Mouse (Mus musculus) left cerebral cortex, adult 8-10 months (tissue): ENCODE measurements at regions not wholly inside any gene's neighbourhood (a gene's known extent, or its start where the extent isn't known, plus 50 kb on each side); places are given as distances from the start of the nearest gene placed in this dataset.

ENCODE experiments used
- DNase-seq, 2 experiments: peaks; one replicate each; pipeline ENCODE4 v3.0.0; 2022; ENCODE audit warnings: low spot score in 2 of 2

GRCm38 (mm10) chr7:65244936-65245335 lies 88.6 kb upstream of the Fam189a1 start:
- DNase-seq, result no peak

- peak; percentile 8 to 54 for DNase-seq
These were observed 84.8 kb upstream of the Fam189a1 start for GRCm38 (mm10) chr7:65241208-65241607.

- peak in 1 of 2 experiments; percentile 76 for DNase-seq
These were observed 79.3 kb upstream of the Fam189a1 start for GRCm38 (mm10) chr7:65235701-65236100.

GRCm38 (mm10) chr7:65233681-65234080 lies 77.3 kb upstream of the Fam189a1 start:
- DNase-seq, result no peak

- DNase-seq, result no peak
These were observed 72.9 kb upstream of the Fam189a1 start for GRCm38 (mm10) chr7:65229306-65229705.

- DNase-seq, result no peak
These were observed 69.8 kb upstream of the Fam189a1 start for GRCm38 (mm10) chr7:65226218-65226617.

- no peak for DNase-seq
These were observed 57.0 kb upstream of the Fam189a1 start for GRCm38 (mm10) chr7:65213216-65213925.

GRCm38 (mm10) chr7:65207240-65207639 lies 50.9 kb upstream of the Fam189a1 start:
- no peak for DNase-seq
